Mouse (Mus musculus): Measurements from ENCODE around the gene Bcl2l12. TPM values are rescaled to one million over a fixed set of nuclear protein-coding genes. Genes with fewer than 3 reads are reported as not detected.

The Bcl2l12 gene
- total and polyA plus RNA-seq, 3 experiments = 16.6 to 24.6 TPM; not detected in 1

DNA sequence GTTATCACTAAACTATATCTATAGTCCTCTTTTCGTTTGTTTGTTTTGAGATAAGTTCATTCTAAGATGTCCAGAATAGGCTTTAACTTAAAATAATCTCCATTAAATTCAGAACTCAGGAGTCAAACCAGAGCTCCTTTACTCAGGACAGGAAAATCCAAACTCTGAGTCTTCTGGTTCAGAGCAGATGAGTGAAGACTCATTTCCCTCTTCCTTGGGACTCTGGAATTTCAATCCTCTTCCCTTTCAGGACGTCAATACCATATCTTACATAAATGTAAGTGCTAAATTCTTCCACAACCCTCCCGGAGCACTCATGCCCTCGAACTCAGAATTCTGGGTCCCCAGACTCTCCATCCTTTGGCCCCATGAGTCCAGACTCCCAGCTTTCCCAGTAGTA is 18.2 kb upstream of the Bcl2l12 start:
- TF ChIP-seq SMC3 (IDR thresholded peaks at IDR 0.05; ENCODE audit: low read depth, low read length) (no peak), CHD1 (IDR thresholded peaks at IDR 0.05; ENCODE audit: low read depth, low read length) (0 out of 2 replicates have a peak, but pooled peaks have one; percentile 53), JUND (IDR thresholded peaks at IDR 0.05; ENCODE audit: low read depth, low read length) (no peak), MAX (IDR thresholded peaks at IDR 0.05; ENCODE audit: low read length) (no peak), RCOR1 (IDR thresholded peaks at IDR 0.05; ENCODE audit: low read depth, low read length) (no peak), ZC3H11A (IDR thresholded peaks at IDR 0.05; ENCODE audit: low read depth, low read length) (no peak), MAFK (IDR thresholded peaks at IDR 0.05; ENCODE audit: borderline replicate concordance, low read depth, low read length) (no peak)
- H3K9me3 ChIP-seq (replicated peaks; ENCODE audit: insufficient read depth, low read length) = no peaks in the 10 kb centered on the region
- peak overlapping the region; percentile 93 for H3K27ac ChIP-seq (ENCODE audit: control insufficient read depth, low read depth, low read length)
- peaks cover 1 to 17% of the 10 kb centered on the region in 2 experiments; a peak in 3 of 4 replicates for H3K36me3 ChIP-seq (ENCODE audit: control insufficient read depth in 1 of 2, insufficient read depth in 2 of 2, low read length in 2 of 2)
- H3K4me3 ChIP-seq (ENCODE audit: control insufficient read depth in 1 of 2, insufficient read depth in 1 of 2, low read depth in 2 of 2, low read length in 2 of 2) = peak overlapping the region; percentile 50 to 85
- peaks cover 4 to 25% of the 10 kb centered on the region in 2 experiments for H3K4me1 ChIP-seq (ENCODE audit: control insufficient read depth in 1 of 2, insufficient read depth in 2 of 2, low read length in 2 of 2)
- H3K79me2 ChIP-seq (ENCODE audit: control insufficient read depth, insufficient read depth, low read length, poor library complexity) = peaks cover 16% of the 10 kb centered on the region
- peak; percentile 57 for DNase-seq (ENCODE audit: low read depth, low spot score)
- H3K27me3 ChIP-seq (ENCODE audit: control insufficient read depth in 1 of 2, insufficient read depth in 2 of 2, low read length in 2 of 2) = no peaks in the 10 kb centered on the region
- peak overlapping the region; percentile 70 for H3K9ac ChIP-seq (ENCODE audit: control insufficient read depth, low read depth, low read length, poor library complexity, severe bottlenecking)

DNA sequence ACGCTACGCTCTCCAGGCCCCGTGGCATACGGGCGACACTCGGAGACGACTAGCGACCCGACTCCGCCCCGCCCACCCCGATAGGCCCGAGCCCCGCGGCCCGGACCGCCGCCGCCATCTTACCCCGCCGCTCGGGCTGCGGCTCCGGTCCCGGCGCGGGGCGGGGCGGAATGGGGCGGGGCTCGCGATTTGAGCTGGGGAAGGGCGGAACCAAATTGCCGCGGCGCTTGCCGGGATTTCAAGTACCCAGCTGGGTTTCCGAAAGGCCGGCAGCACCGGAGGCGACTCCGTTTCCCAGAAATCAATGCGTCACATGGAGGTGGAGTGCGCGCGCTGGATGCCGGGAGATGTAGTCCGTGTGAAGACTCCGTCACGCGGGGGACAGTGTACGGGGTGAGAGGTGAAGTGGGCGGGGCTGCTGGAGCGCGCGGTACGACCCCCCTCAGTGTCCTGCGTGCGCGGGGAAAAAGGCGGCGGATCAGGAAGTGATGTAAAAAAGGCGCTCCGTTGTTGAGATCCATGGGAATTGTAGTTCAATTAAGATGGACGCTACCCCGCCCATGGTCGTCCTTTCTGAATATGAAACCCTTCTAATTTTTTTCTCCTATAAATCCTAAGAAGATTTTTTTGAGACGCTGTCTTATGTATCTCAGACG is 17.6 kb upstream of the Bcl2l12 start, which contains the start of gene Scaf1:
Scaf1 (minus strand) TSS at position 407 of the 656 bp plus-strand sequence.
- Histone ChIP-seq H3K27ac (ENCODE audit: control insufficient read depth, low read depth, low read length) (peak within 1 kb of the TSS; percentile 96), H3K27me3 (ENCODE audit: control insufficient read depth in 1 of 2, insufficient read depth in 2 of 2, low read length in 2 of 2) (no peaks in the 10 kb centered on the region), H3K79me2 (ENCODE audit: control insufficient read depth, insufficient read depth, low read length, poor library complexity) (peaks cover 16% of the 10 kb centered on the region), H3K9ac (ENCODE audit: control insufficient read depth, low read depth, low read length, poor library complexity, severe bottlenecking) (peak within 1 kb of the TSS; percentile 97), H3K36me3 (ENCODE audit: control insufficient read depth in 1 of 2, insufficient read depth in 2 of 2, low read length in 2 of 2) (peaks cover 1 to 17% of the 10 kb centered on the region in 2 experiments; a peak in 3 of 4 replicates), H3K4me3 (ENCODE audit: control insufficient read depth in 1 of 2, insufficient read depth in 1 of 2, low read depth in 2 of 2, low read length in 2 of 2) (peak within 1 kb of the TSS; percentile 85 to 93), H3K4me1 (ENCODE audit: control insufficient read depth in 1 of 2, insufficient read depth in 2 of 2, low read length in 2 of 2) (peaks cover 4 to 25% of the 10 kb centered on the region in 2 experiments), H3K9me3 (replicated peaks; ENCODE audit: insufficient read depth, low read length) (no peaks in the 10 kb centered on the region)
- peak; percentile 99 for DNase-seq (ENCODE audit: low read depth, low spot score)
- TF ChIP-seq MEF2A (IDR thresholded peaks at IDR 0.05; ENCODE audit: extremely low read depth, insufficient replicate concordance, low read depth, low read length, poor library complexity, severe bottlenecking) (no peak), RCOR1 (IDR thresholded peaks at IDR 0.05; ENCODE audit: low read depth, low read length) (no peak), MAX (IDR thresholded peaks at IDR 0.05; ENCODE audit: low read length) (peak; percentile 71), GATA1 (IDR thresholded peaks at IDR 0.05; ENCODE audit: low read depth, low read length) (no peak), ZKSCAN1 (IDR thresholded peaks at IDR 0.05; ENCODE audit: low read depth, low read length) (no peak), POLR2A (IDR thresholded peaks at IDR 0.05; ENCODE audit: control insufficient read depth in 1 of 2, insufficient read depth in 1 of 2, low read depth in 1 of 2, low read length in 2 of 2, poor library complexity in 1 of 2) (no peak), ETS1 (IDR thresholded peaks at IDR 0.05; ENCODE audit: low read depth, low read length) (no peak; the same call in 1 of the 2 replicates), MYB (IDR thresholded peaks at IDR 0.05; ENCODE audit: low read depth, low read length) (no peak), ZMIZ1 (IDR thresholded peaks at IDR 0.05; ENCODE audit: low read depth, low read length) (no peak), BHLHE40 (IDR thresholded peaks at IDR 0.05; ENCODE audit: borderline replicate concordance, low read depth, low read length) (no peak), USF1 (IDR thresholded peaks at IDR 0.05; ENCODE audit: low read depth, low read length) (peak; percentile 94), TAL1 (IDR thresholded peaks at IDR 0.05; ENCODE audit: low read length) (no peak), ZC3H11A (IDR thresholded peaks at IDR 0.05; ENCODE audit: low read depth, low read length) (no peak), CHD2 (IDR thresholded peaks at IDR 0.05; ENCODE audit: low read length) (peak; percentile 52; the same call in 1 of the 2 replicates), UBTF (IDR thresholded peaks at IDR 0.05; ENCODE audit: borderline replicate concordance, insufficient read depth, low read depth, low read length) (0 out of 2 replicates have a peak, but pooled peaks have one; percentile 69), KAT2A (conservative IDR thresholded peaks at IDR 0.05; ENCODE audit: low read depth, low read length) (peak; percentile 97), MAZ (IDR thresholded peaks at IDR 0.05; ENCODE audit: low read depth, low read length) (peak; percentile 87; the same call in 1 of the 2 replicates), POLR2AphosphoS5 (IDR thresholded peaks at IDR 0.05; ENCODE audit: borderline replicate concordance, low read depth, low read length) (no peak), E2F4 (IDR thresholded peaks at IDR 0.05; ENCODE audit: borderline replicate concordance, low read depth, low read length) (peak; percentile 84), USF2 (IDR thresholded peaks at IDR 0.05; ENCODE audit: borderline replicate concordance in 1 of 2, insufficient read depth in 1 of 2, low read depth in 1 of 2, low read length in 2 of 2) (no peak), ELF1 (IDR thresholded peaks at IDR 0.05; ENCODE audit: low read depth, low read length) (peak; percentile 79), SMC3 (IDR thresholded peaks at IDR 0.05; ENCODE audit: low read depth, low read length) (no peak), CHD1 (IDR thresholded peaks at IDR 0.05; ENCODE audit: low read depth, low read length) (no peak), SIN3A (IDR thresholded peaks at IDR 0.05; ENCODE audit: low read length) (peak; percentile 63), NRF1 (IDR thresholded peaks at IDR 0.05; ENCODE audit: insufficient read depth, low read depth, low read length, poor library complexity, severe bottlenecking) (peak; percentile 64), POLR2AphosphoS2 (IDR thresholded peaks at IDR 0.05; ENCODE audit: low read length) (no peak), MXI1 (IDR thresholded peaks at IDR 0.05; ENCODE audit: low read depth, low read length) (peak; percentile 91)
